Mouse (Mus musculus): ENCODE results near the gene Dio1. TPM values are rescaled to one million over a fixed set of nuclear protein-coding genes. Genes with fewer than 3 reads are reported as not detected.

The Dio1 gene
- polyA plus RNA-seq, 1 experiment from 2014 or later, result not detected

- Histone ChIP-seq H3K27me3 (replicated peaks; ENCODE audit: control insufficient read depth, insufficient read depth, low read length) (no peaks in the 10 kb centered on the region), H3K4me3 (ENCODE audit: low read depth, low read length) (no peak overlapping the region), H3K27ac (replicated peaks; ENCODE audit: low read depth, low read length) (no peak overlapping the region), H3K9me3 (ENCODE audit: control insufficient read depth, low read length) (no peaks in the 10 kb centered on the region), H3K9ac (ENCODE audit: low read depth, low read length) (no peak overlapping the region), H3K4me1 (ENCODE audit: control insufficient read depth, insufficient read depth, low read length) (no peaks in the 10 kb centered on the region), H3K36me3 (ENCODE audit: control insufficient read depth, insufficient read depth, low read length) (no peaks in the 10 kb centered on the region), H3K4me2 (ENCODE audit: low read depth, low read length) (no peak overlapping the region)
- DNase-seq (ENCODE audit: low spot score), result no peak
- 76% methylated on average over 8 of the region's 8 CpGs for WGBS
- no peak for ATAC-seq (ENCODE audit: low read depth)
These were observed 8.8 kb downstream of the Dio1 start for GRCm38 (mm10) chr4:107298071-107298606.

DNA sequence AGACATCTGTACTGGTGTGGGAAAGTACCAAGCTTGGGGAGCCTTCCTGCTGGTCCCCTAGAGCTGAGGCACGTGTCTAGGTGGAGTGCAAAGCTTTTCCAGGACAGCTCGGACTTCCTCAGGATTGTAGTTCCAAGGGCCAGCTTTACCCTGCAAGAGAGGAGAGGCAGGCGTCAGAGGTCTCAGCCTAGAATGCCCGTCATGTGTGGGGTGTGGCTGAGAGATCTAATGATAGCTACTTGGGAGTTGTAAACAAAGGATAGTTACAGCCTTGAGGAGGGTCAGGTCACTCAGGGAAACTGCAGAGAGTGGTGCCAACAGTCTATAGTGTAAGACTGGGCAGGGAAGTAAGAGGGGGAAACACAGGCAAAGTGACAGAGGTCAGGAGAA is 14.7 kb downstream of the Dio1 start:
- H3K9ac ChIP-seq (ENCODE audit: low read depth, low read length), result no peak overlapping the region
- DNase-seq (ENCODE audit: low spot score), result no peak
- no peak overlapping the region for H3K4me3 ChIP-seq (ENCODE audit: low read depth, low read length)
- H3K27ac ChIP-seq (replicated peaks; ENCODE audit: low read depth, low read length), result no peak overlapping the region
- H3K27me3 ChIP-seq (replicated peaks; ENCODE audit: control insufficient read depth, insufficient read depth, low read length), result no peaks in the 10 kb centered on the region
- H3K36me3 ChIP-seq (ENCODE audit: control insufficient read depth, insufficient read depth, low read length), result no peaks in the 10 kb centered on the region
- no peaks in the 10 kb centered on the region for H3K4me1 ChIP-seq (ENCODE audit: control insufficient read depth, insufficient read depth, low read length)
- H3K4me2 ChIP-seq (ENCODE audit: low read depth, low read length), result no peak overlapping the region
- H3K9me3 ChIP-seq (ENCODE audit: control insufficient read depth, low read length), result no peaks in the 10 kb centered on the region
- WGBS, result 46% methylated on average over 4 of the region's 4 CpGs
- no peak for ATAC-seq (ENCODE audit: low read depth)

- Histone ChIP-seq H3K4me2 (ENCODE audit: low read depth, low read length) (no peak overlapping the region), H3K4me3 (ENCODE audit: low read depth, low read length) (no peak overlapping the region), H3K27ac (replicated peaks; ENCODE audit: low read depth, low read length) (no peak overlapping the region), H3K27me3 (replicated peaks; ENCODE audit: control insufficient read depth, insufficient read depth, low read length) (no peaks in the 10 kb centered on the region), H3K9me3 (ENCODE audit: control insufficient read depth, low read length) (no peaks in the 10 kb centered on the region), H3K36me3 (ENCODE audit: control insufficient read depth, insufficient read depth, low read length) (no peaks in the 10 kb centered on the region), H3K9ac (ENCODE audit: low read depth, low read length) (no peak overlapping the region), H3K4me1 (ENCODE audit: control insufficient read depth, insufficient read depth, low read length) (no peaks in the 10 kb centered on the region)
- 85% methylated on average over 7 of the region's 7 CpGs for WGBS
- no peak for ATAC-seq (ENCODE audit: low read depth)
- no peak for DNase-seq (ENCODE audit: low spot score)
These were observed 15.2 kb downstream of the Dio1 start for GRCm38 (mm10) chr4:107291611-107292272.

DNA sequence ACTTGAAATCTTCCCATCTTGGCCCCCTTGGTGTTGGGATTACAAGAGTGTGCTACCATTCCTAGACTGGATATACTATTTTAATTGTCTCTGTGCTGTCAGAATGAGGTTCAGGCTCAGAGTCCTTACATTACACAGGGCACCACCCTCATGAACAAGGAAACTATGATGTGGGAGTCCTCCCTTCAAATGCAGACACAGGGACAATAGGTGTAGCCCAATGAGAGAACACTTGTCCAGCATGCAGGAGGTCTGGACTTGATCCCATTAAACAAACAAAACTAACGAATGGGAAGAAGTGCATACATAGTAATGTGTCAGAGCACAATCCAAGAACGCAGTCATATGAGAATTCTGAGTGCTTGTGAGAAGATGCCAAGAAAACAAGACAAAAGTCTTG is 19.5 kb downstream of the Dio1 start:
- H3K27me3 ChIP-seq (replicated peaks; ENCODE audit: control insufficient read depth, insufficient read depth, low read length), result no peaks in the 10 kb centered on the region
- no peak overlapping the region for H3K4me2 ChIP-seq (ENCODE audit: low read depth, low read length)
- no peak for DNase-seq (ENCODE audit: low spot score)
- no peak overlapping the region for H3K4me3 ChIP-seq (ENCODE audit: low read depth, low read length)
- no peak for ATAC-seq (ENCODE audit: low read depth)
- H3K36me3 ChIP-seq (ENCODE audit: control insufficient read depth, insufficient read depth, low read length), result no peaks in the 10 kb centered on the region
- no peaks in the 10 kb centered on the region for H3K4me1 ChIP-seq (ENCODE audit: control insufficient read depth, insufficient read depth, low read length)
- WGBS, result 84% methylated on average over 2 of the region's 2 CpGs
- H3K27ac ChIP-seq (replicated peaks; ENCODE audit: low read depth, low read length), result no peak overlapping the region
- H3K9ac ChIP-seq (ENCODE audit: low read depth, low read length), result no peak overlapping the region
- H3K9me3 ChIP-seq (ENCODE audit: control insufficient read depth, low read length), result no peaks in the 10 kb centered on the region

- H3K4me2 ChIP-seq (ENCODE audit: low read depth, low read length), result no peak overlapping the region
- no peak for DNase-seq (ENCODE audit: low spot score)
- no peaks in the 10 kb centered on the region for H3K27me3 ChIP-seq (replicated peaks; ENCODE audit: control insufficient read depth, insufficient read depth, low read length)
- no peak overlapping the region for H3K4me3 ChIP-seq (ENCODE audit: low read depth, low read length)
- H3K9ac ChIP-seq (ENCODE audit: low read depth, low read length), result no peak overlapping the region
- H3K4me1 ChIP-seq (ENCODE audit: control insufficient read depth, insufficient read depth, low read length), result no peaks in the 10 kb centered on the region
- H3K9me3 ChIP-seq (ENCODE audit: control insufficient read depth, low read length), result no peaks in the 10 kb centered on the region
- WGBS, result 89% methylated on average over 8 of the region's 8 CpGs
- no peak for ATAC-seq (ENCODE audit: low read depth)
- no peaks in the 10 kb centered on the region for H3K36me3 ChIP-seq (ENCODE audit: control insufficient read depth, insufficient read depth, low read length)
- no peak overlapping the region for H3K27ac ChIP-seq (replicated peaks; ENCODE audit: low read depth, low read length)
These were observed 20.6 kb downstream of the Dio1 start for GRCm38 (mm10) chr4:107286386-107286785.

DNA sequence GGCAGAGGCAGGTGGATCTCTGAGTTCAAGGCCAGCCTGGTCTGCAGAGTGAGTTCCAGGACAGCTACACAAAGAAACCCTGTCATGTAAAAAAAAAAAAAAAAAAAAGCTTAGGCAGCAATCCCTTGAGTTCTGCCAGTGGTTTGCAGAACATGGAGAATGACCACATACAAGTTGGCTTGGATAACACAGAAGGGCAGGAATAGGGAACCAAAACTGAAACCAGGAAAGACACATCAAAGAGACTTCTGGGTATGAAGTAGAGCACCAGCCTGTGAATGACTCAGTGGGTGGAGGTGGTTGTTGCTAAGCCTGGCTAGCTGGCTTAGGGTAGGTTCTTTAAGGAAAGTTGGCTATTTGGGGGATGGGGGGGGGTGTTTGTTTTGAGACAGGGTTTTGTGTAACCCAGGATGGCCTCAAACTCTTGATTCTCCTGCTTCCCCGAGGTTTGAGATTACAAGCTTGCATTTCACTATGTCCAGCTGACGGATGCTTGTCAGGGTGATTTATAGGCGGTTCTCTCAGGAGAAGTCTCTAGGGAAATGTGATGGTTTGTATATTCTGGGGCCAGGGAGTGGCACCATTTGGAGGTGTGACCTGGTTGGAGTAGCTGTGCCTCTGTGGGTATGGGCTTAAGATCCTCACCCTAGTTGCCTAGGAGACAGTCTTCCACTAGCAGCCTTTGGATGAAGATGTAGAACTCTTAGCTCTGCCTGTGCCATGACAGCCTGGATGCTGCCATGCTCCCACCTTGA is 21.3 kb downstream of the Dio1 start:
- DNase-seq (ENCODE audit: low spot score) (no peak), ATAC-seq (ENCODE audit: low read depth) (no peak)
- Histone ChIP-seq H3K9ac (ENCODE audit: low read depth, low read length) (no peak overlapping the region), H3K4me1 (ENCODE audit: control insufficient read depth, insufficient read depth, low read length) (no peaks in the 10 kb centered on the region), H3K36me3 (ENCODE audit: control insufficient read depth, insufficient read depth, low read length) (peaks cover 6% of the 10 kb centered on the region), H3K27ac (replicated peaks; ENCODE audit: low read depth, low read length) (no peak overlapping the region), H3K4me2 (ENCODE audit: low read depth, low read length) (no peak overlapping the region), H3K27me3 (replicated peaks; ENCODE audit: control insufficient read depth, insufficient read depth, low read length) (no peaks in the 10 kb centered on the region), H3K9me3 (ENCODE audit: control insufficient read depth, low read length) (no peaks in the 10 kb centered on the region), H3K4me3 (ENCODE audit: low read depth, low read length) (no peak overlapping the region)
- 63% methylated on average over 3 of the region's 3 CpGs for WGBS

- DNase-seq (ENCODE audit: low spot score) (no peak), ATAC-seq (ENCODE audit: low read depth) (no peak)
- Histone ChIP-seq H3K4me3 (ENCODE audit: low read depth, low read length) (no peak overlapping the region), H3K27me3 (replicated peaks; ENCODE audit: control insufficient read depth, insufficient read depth, low read length) (no peaks in the 10 kb centered on the region), H3K9me3 (ENCODE audit: control insufficient read depth, low read length) (no peaks in the 10 kb centered on the region), H3K4me2 (ENCODE audit: low read depth, low read length) (no peak overlapping the region), H3K36me3 (ENCODE audit: control insufficient read depth, insufficient read depth, low read length) (peaks cover 23% of the 10 kb centered on the region), H3K27ac (replicated peaks; ENCODE audit: low read depth, low read length) (no peak overlapping the region), H3K4me1 (ENCODE audit: control insufficient read depth, insufficient read depth, low read length) (no peaks in the 10 kb centered on the region), H3K9ac (ENCODE audit: low read depth, low read length) (no peak overlapping the region)
- whole genome bisulfite sequencing, result 78% methylated on average over 7 of the region's 7 CpGs
These were observed 26.0 kb downstream of the Dio1 start for GRCm38 (mm10) chr4:107280843-107281475.

DNA sequence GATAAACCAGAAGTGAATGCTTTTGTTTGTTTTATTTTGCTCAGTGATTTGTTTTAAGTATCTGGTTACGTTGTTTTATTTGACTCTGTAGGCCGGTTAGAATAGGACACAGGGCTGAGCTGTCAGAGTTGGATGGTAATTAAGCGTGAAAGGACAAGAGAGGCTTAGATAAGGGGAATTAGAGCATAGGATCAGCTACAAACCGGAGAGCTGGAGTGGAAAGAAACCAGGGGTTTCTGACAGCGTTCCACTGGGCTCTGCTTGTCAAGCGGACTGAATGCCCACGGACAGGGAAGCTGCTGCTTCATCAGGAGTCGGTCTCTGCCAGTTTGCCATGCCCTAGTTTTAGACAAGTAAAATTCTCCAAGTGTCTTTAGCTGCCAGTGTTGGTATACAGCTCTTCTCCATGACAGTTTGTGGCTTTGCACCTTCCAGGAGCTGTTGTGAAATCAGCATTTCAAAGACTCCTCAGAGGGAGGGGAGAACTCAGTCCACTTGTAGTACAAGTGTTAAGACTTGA is 28.7 kb downstream of the Dio1 start:
- peaks cover 40% of the 10 kb centered on the region for H3K36me3 ChIP-seq (ENCODE audit: control insufficient read depth, insufficient read depth, low read length)
- peak; percentile 78; the same call in 1 of the 2 replicates for ATAC-seq (ENCODE audit: low read depth)
- no peaks in the 10 kb centered on the region for H3K9me3 ChIP-seq (ENCODE audit: control insufficient read depth, low read length)
- DNase-seq (ENCODE audit: low spot score), result peak; percentile 76
- H3K27ac ChIP-seq (replicated peaks; ENCODE audit: low read depth, low read length), result no peak overlapping the region
- no peak overlapping the region for H3K9ac ChIP-seq (ENCODE audit: low read depth, low read length)
- H3K4me1 ChIP-seq (ENCODE audit: control insufficient read depth, insufficient read depth, low read length), result no peaks in the 10 kb centered on the region
- H3K4me3 ChIP-seq (ENCODE audit: low read depth, low read length), result no peak overlapping the region
- WGBS, result 29% methylated on average over 8 of the region's 8 CpGs
- no peak overlapping the region for H3K4me2 ChIP-seq (ENCODE audit: low read depth, low read length)
- H3K27me3 ChIP-seq (replicated peaks; ENCODE audit: control insufficient read depth, insufficient read depth, low read length), result no peaks in the 10 kb centered on the region
